Mouse (Mus musculus): ENCODE measurements around the gene Ager. TPM values are rescaled to one million over a fixed set of nuclear protein-coding genes. Genes with fewer than 3 reads are reported as not detected.

The Ager gene
- polyA plus RNA-seq, 1 experiment, result 0.33 TPM

- TF ChIP-seq GATA1 (IDR thresholded peaks at IDR 0.05; ENCODE audit: low read length) (no peak), TAL1 (IDR thresholded peaks at IDR 0.05; ENCODE audit: low read length) (no peak)
- peaks cover 13% of the 10 kb centered on the region for H3K36me3 ChIP-seq (ENCODE audit: control insufficient read depth)
- H3K27me3 ChIP-seq (ENCODE audit: control insufficient read depth), result peaks cover 37% of the 10 kb centered on the region
- H3K9me3 ChIP-seq (ENCODE audit: control insufficient read depth, low read length), result no peaks in the 10 kb centered on the region
- H3K4me1 ChIP-seq (ENCODE audit: control insufficient read depth), result peaks cover 37% of the 10 kb centered on the region
- no peak overlapping the region for H3K4me3 ChIP-seq (replicated peaks)
Observed at GRCm38 (mm10) chr17:34624981-34625380, 27.3 kb downstream of the Ager start.

GRCm38 (mm10) chr17:34626062-34626772, 28.6 kb downstream of the Ager start:
- H3K27me3 ChIP-seq (ENCODE audit: control insufficient read depth), result peaks cover 49% of the 10 kb centered on the region

GRCm38 (mm10) chr17:34626773-34627092, 29.1 kb downstream of the Ager start:
- Histone ChIP-seq H3K4me3 (replicated peaks) (peak overlapping the region; percentile 72), H3K9me3 (ENCODE audit: control insufficient read depth, low read length) (peaks cover 3% of the 10 kb centered on the region; the same call in 1 of the 2 replicates), H3K4me1 (ENCODE audit: control insufficient read depth) (peaks cover 42% of the 10 kb centered on the region), H3K27me3 (ENCODE audit: control insufficient read depth) (peaks cover 54% of the 10 kb centered on the region), H3K36me3 (ENCODE audit: control insufficient read depth) (peaks cover 10% of the 10 kb centered on the region)
- TF ChIP-seq GATA1 (IDR thresholded peaks at IDR 0.05; ENCODE audit: low read length) (no peak), TAL1 (IDR thresholded peaks at IDR 0.05; ENCODE audit: low read length) (no peak)

More at GRCm38 (mm10) chr17:34626062-34626772, 28.6 kb downstream of the Ager start:
- TF ChIP-seq GATA1 (IDR thresholded peaks at IDR 0.05; ENCODE audit: low read length) (no peak), TAL1 (IDR thresholded peaks at IDR 0.05; ENCODE audit: low read length) (no peak)
- peaks cover 40% of the 10 kb centered on the region for H3K4me1 ChIP-seq (ENCODE audit: control insufficient read depth)
- H3K4me3 ChIP-seq (replicated peaks), result peak overlapping the region; percentile 72
- H3K36me3 ChIP-seq (ENCODE audit: control insufficient read depth), result peaks cover 10% of the 10 kb centered on the region
- H3K9me3 ChIP-seq (ENCODE audit: control insufficient read depth, low read length), result peaks cover 3% of the 10 kb centered on the region; the same call in 1 of the 2 replicates

- Histone ChIP-seq H3K4me3 (replicated peaks) (peak overlapping the region; percentile 72), H3K9me3 (ENCODE audit: control insufficient read depth, low read length) (peaks cover 3% of the 10 kb centered on the region; the same call in 1 of the 2 replicates), H3K36me3 (ENCODE audit: control insufficient read depth) (peaks cover 10% of the 10 kb centered on the region), H3K27me3 (ENCODE audit: control insufficient read depth) (peaks cover 60% of the 10 kb centered on the region), H3K4me1 (ENCODE audit: control insufficient read depth) (peaks cover 43% of the 10 kb centered on the region)
- no peak for TF ChIP-seq TAL1 (IDR thresholded peaks at IDR 0.05; ENCODE audit: low read length)
- TF ChIP-seq GATA1 (IDR thresholded peaks at IDR 0.05; ENCODE audit: low read length), result no peak
Observed at GRCm38 (mm10) chr17:34627093-34627942, 29.7 kb downstream of the Ager start.

GRCm38 (mm10) chr17:34627943-34628643, 30.4 kb downstream of the Ager start, which contains the start of gene Ppt2:
Gene Ppt2 (minus strand): TSS chr17:34628510.
- Histone ChIP-seq H3K4me1 (ENCODE audit: control insufficient read depth) (peaks cover 38% of the 10 kb centered on the region), H3K36me3 (ENCODE audit: control insufficient read depth) (peaks cover 4% of the 10 kb centered on the region), H3K27me3 (ENCODE audit: control insufficient read depth) (peaks cover 67% of the 10 kb centered on the region), H3K9me3 (ENCODE audit: control insufficient read depth, low read length) (peaks cover 3% of the 10 kb centered on the region; the same call in 1 of the 2 replicates), H3K4me3 (replicated peaks) (peak within 1 kb of the TSS; percentile 72)
- TF ChIP-seq TAL1 (IDR thresholded peaks at IDR 0.05; ENCODE audit: low read length) (no peak), GATA1 (IDR thresholded peaks at IDR 0.05; ENCODE audit: low read length) (no peak)

GRCm38 (mm10) chr17:34628644-34628967, 30.9 kb downstream of the Ager start:
- Histone ChIP-seq H3K36me3 (ENCODE audit: control insufficient read depth) (peaks cover 3% of the 10 kb centered on the region), H3K27me3 (ENCODE audit: control insufficient read depth) (peaks cover 72% of the 10 kb centered on the region), H3K9me3 (ENCODE audit: control insufficient read depth, low read length) (peaks cover 3% of the 10 kb centered on the region; the same call in 1 of the 2 replicates), H3K4me3 (replicated peaks) (no peak overlapping the region), H3K4me1 (ENCODE audit: control insufficient read depth) (peaks cover 37% of the 10 kb centered on the region)
- TF ChIP-seq GATA1 (IDR thresholded peaks at IDR 0.05; ENCODE audit: low read length), result no peak
- TF ChIP-seq TAL1 (IDR thresholded peaks at IDR 0.05; ENCODE audit: low read length), result no peak

- H3K9me3 ChIP-seq (ENCODE audit: control insufficient read depth, low read length), result peaks cover 3% of the 10 kb centered on the region; the same call in 1 of the 2 replicates
- peaks cover 3% of the 10 kb centered on the region for H3K36me3 ChIP-seq (ENCODE audit: control insufficient read depth)
- H3K27me3 ChIP-seq (ENCODE audit: control insufficient read depth), result peaks cover 77% of the 10 kb centered on the region
- TF ChIP-seq TAL1 (IDR thresholded peaks at IDR 0.05; ENCODE audit: low read length) (no peak), GATA1 (IDR thresholded peaks at IDR 0.05; ENCODE audit: low read length) (no peak)
- H3K4me1 ChIP-seq (ENCODE audit: control insufficient read depth), result peaks cover 37% of the 10 kb centered on the region
- H3K4me3 ChIP-seq (replicated peaks), result no peak within 1 kb of the TSS
Observed at GRCm38 (mm10) chr17:34629221-34629751, 31.6 kb downstream of the Ager start, which contains the start of gene Prrt1. Gene Prrt1 (plus strand): TSS chr17:34629533.

- Histone ChIP-seq H3K27me3 (ENCODE audit: control insufficient read depth) (peaks cover 77% of the 10 kb centered on the region), H3K4me1 (ENCODE audit: control insufficient read depth) (peaks cover 37% of the 10 kb centered on the region)
Observed at GRCm38 (mm10) chr17:34629796-34630603, 32.3 kb downstream of the Ager start.

More at GRCm38 (mm10) chr17:34629796-34630603, 32.3 kb downstream of the Ager start:
- Histone ChIP-seq H3K4me3 (replicated peaks) (no peak overlapping the region), H3K9me3 (ENCODE audit: control insufficient read depth, low read length) (peaks cover 3% of the 10 kb centered on the region; the same call in 1 of the 2 replicates), H3K36me3 (ENCODE audit: control insufficient read depth) (peaks cover 3% of the 10 kb centered on the region)
- TF ChIP-seq GATA1 (IDR thresholded peaks at IDR 0.05; ENCODE audit: low read length) (no peak), TAL1 (IDR thresholded peaks at IDR 0.05; ENCODE audit: low read length) (no peak)
